Mouse (Mus musculus): Measurements from ENCODE around the gene Hdac4. TPM values are rescaled to one million over a fixed set of nuclear protein-coding genes. Genes with fewer than 3 reads are reported as not detected.
A peak's percentile ranks its signal among the peaks of the same experiment; 100 is the strongest.

Hdac4 gene
- polyA plus RNA-seq, 1 experiment = 13.3 TPM

DNA sequence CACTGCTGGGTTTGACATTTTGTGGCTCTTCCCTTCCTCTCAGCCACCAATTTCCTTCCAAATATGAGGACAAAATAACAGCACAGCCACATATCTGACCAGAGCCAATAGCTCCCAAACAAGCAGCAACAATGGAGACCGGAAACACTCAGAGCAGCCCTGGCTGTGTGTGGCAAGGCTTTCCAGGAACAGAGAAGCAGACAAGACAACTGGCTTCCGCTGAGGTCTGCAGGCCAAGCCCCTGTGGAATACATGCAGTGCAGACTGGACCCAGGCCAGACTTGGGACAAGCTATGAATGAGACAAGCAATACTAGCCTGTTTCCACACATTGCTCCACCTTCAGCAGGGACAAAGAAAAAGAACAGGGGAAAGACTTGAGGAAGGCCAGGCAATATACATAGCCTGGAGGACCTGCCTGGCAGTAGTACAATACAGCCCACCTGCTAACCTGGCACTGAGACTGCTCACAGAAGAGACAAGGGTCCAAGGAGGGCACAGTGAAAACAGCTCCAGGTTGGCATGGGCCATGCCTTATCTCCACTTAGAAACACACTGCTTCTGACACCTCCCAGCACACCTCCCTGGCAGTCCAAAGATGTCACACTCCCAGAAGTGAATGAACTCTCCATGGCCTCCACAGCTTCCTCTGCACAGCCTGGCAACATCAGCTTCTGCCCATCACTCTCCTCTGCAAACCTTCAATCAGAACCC lies 58.2 kb downstream of the Hdac4 start:
- no peak overlapping the region for H3K4me3 ChIP-seq (ENCODE audit: extremely low read depth, insufficient read depth, insufficient read length)
- H3K27ac ChIP-seq (ENCODE audit: insufficient read depth, low read length) = no peak overlapping the region
- DNase-seq (ENCODE audit: low read depth in 1 of 2, low spot score in 2 of 2) = no peak
- no peaks in the 10 kb centered on the region for H3K4me1 ChIP-seq (ENCODE audit: control insufficient read depth, insufficient read depth, insufficient read length)
- no peaks in the 10 kb centered on the region for H3K27me3 ChIP-seq (ENCODE audit: control insufficient read depth, insufficient read depth, low read length)
- no peak for TF ChIP-seq POLR2A (IDR thresholded peaks at IDR 0.05; ENCODE audit: low read depth, low read length)
- no peak for TF ChIP-seq CTCF (IDR thresholded peaks at IDR 0.05; ENCODE audit: extremely low read depth, insufficient read depth, insufficient read length, insufficient replicate concordance)
- 80% methylated on average over 2 of the region's 2 CpGs for WGBS
- H3K36me3 ChIP-seq (ENCODE audit: control insufficient read depth, insufficient read depth, low read length) = no peaks in the 10 kb centered on the region

DNA sequence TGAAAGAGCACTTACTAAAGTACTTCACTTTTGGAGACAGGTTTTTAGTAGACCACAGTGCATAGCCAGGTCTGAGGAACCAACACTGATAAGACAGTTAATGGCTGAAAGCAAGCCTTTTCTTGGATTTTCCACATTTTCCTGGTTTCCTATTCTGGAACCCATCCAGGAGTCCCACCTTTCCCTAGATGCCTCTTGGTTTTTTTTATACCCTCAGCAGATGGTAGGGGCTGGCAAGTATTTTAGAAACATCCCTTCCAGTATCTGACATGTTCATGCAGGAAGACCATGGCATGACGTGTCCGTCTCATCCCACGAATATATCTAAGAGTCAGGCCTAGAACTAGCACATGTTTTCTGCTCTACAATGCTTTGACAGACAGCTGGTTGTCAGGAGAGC lies 59.1 kb downstream of the Hdac4 start:
- Histone ChIP-seq H3K27ac (ENCODE audit: insufficient read depth, low read length) (no peak overlapping the region), H3K27me3 (ENCODE audit: control insufficient read depth, insufficient read depth, low read length) (no peaks in the 10 kb centered on the region), H3K36me3 (ENCODE audit: control insufficient read depth, insufficient read depth, low read length) (no peaks in the 10 kb centered on the region), H3K4me1 (ENCODE audit: control insufficient read depth, insufficient read depth, insufficient read length) (no peaks in the 10 kb centered on the region), H3K4me3 (ENCODE audit: extremely low read depth, insufficient read depth, insufficient read length) (no peak overlapping the region)
- DNase-seq (ENCODE audit: low read depth in 1 of 2, low spot score in 2 of 2) = no peak
- 94% methylated on average over 3 of the region's 3 CpGs for WGBS
- TF ChIP-seq POLR2A (IDR thresholded peaks at IDR 0.05; ENCODE audit: low read depth, low read length) (no peak), CTCF (IDR thresholded peaks at IDR 0.05; ENCODE audit: extremely low read depth, insufficient read depth, insufficient read length, insufficient replicate concordance) (no peak)

DNA sequence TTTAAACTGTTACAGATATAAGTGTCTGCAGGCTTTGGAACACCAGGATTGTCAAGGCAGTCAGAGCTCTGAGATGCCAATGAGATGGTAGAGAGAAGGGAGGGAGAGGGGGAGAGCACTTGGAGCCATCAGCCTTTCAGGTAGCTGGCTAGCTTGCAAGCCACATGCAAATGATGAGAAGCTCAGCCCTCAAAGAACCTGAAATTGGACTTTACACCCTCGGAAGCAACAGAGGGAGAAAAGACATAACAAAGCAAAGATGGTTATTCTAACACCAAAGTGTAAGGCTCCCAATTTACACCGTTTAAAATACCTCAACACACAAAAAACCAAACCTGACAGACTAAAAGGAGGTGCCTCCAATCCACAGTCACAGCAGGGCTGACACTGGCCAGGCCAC lies 63.3 kb downstream of the Hdac4 start:
- WGBS = 70% methylated on average over 2 of the region's 2 CpGs
- H3K4me1 ChIP-seq (ENCODE audit: control insufficient read depth, insufficient read depth, insufficient read length) = peaks cover 10% of the 10 kb centered on the region; the same call in 1 of the 2 replicates
- H3K27me3 ChIP-seq (ENCODE audit: control insufficient read depth, insufficient read depth, low read length) = no peaks in the 10 kb centered on the region
- H3K27ac ChIP-seq (ENCODE audit: insufficient read depth, low read length) = no peak overlapping the region
- no peak overlapping the region for H3K4me3 ChIP-seq (ENCODE audit: extremely low read depth, insufficient read depth, insufficient read length)
- no peak for TF ChIP-seq POLR2A (IDR thresholded peaks at IDR 0.05; ENCODE audit: low read depth, low read length)
- TF ChIP-seq CTCF (IDR thresholded peaks at IDR 0.05; ENCODE audit: extremely low read depth, insufficient read depth, insufficient read length, insufficient replicate concordance) = no peak
- DNase-seq (ENCODE audit: low read depth in 1 of 2, low spot score in 2 of 2) = no peak
- no peaks in the 10 kb centered on the region for H3K36me3 ChIP-seq (ENCODE audit: control insufficient read depth, insufficient read depth, low read length)

DNA sequence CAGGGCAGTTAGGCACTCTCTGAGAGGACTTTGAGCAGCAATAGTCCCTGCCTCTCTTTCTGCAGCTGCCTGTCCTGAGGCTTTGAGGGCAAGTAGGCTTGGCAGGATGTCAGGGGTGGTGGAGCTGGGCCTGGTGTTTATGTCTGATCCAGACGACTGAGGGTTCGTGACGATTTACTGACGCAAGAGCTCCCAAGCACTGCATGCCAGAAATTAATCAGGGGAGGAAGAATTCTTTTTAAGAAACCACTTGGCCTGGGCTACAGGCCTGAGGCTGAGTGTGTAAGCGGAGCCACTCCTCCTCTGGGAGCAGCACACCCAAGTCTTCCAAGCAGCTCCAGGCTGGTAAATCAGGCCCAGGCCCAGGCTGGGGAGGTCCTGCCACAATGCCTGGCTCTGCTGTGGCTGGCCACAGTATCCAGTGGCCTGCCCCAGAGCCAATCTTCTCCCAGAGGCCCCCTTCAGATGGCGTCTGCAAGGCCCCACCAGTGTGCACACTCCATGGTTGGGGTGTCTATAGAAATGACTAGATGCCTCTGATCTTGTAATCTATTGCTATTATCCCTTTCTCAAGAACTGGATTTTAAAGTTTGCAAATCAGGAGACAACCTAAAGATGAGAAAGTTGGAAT lies 64.9 kb downstream of the Hdac4 start:
- TF ChIP-seq POLR2A (IDR thresholded peaks at IDR 0.05; ENCODE audit: low read depth, low read length) (no peak), CTCF (IDR thresholded peaks at IDR 0.05; ENCODE audit: extremely low read depth, insufficient read depth, insufficient read length, insufficient replicate concordance) (no peak)
- Histone ChIP-seq H3K36me3 (ENCODE audit: control insufficient read depth, insufficient read depth, low read length) (no peaks in the 10 kb centered on the region), H3K27ac (ENCODE audit: insufficient read depth, low read length) (no peak overlapping the region), H3K4me1 (ENCODE audit: control insufficient read depth, insufficient read depth, insufficient read length) (peaks cover 10% of the 10 kb centered on the region; the same call in 1 of the 2 replicates), H3K4me3 (ENCODE audit: extremely low read depth, insufficient read depth, insufficient read length) (no peak overlapping the region), H3K27me3 (ENCODE audit: control insufficient read depth, insufficient read depth, low read length) (no peaks in the 10 kb centered on the region)
- 61% methylated on average over 6 of the region's 6 CpGs for WGBS
- DNase-seq (ENCODE audit: low read depth in 1 of 2, low spot score in 2 of 2) = peak; percentile 6 to 23

DNA sequence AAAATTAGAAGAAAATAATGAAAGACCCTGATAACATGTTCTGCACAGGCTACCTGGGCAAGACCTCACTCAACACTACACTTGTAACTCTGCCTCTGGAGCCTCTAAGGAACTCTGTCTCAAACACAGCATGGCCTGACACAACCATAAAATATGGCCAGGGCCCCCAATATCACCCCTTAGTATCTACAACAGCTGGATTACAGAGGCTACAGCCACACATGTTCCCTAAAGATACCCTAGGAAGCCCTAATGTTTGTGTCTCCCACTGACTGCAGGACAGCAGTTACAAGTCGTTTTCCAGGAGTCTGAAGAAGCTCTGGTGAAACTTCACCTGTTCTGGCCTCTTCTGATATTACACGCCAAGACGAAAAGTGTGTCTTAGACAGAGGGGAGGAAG lies 65.7 kb downstream of the Hdac4 start:
- TF ChIP-seq POLR2A (IDR thresholded peaks at IDR 0.05; ENCODE audit: low read depth, low read length) = no peak
- TF ChIP-seq CTCF (IDR thresholded peaks at IDR 0.05; ENCODE audit: extremely low read depth, insufficient read depth, insufficient read length, insufficient replicate concordance) = no peak
- Histone ChIP-seq H3K27ac (ENCODE audit: insufficient read depth, low read length) (no peak overlapping the region), H3K36me3 (ENCODE audit: control insufficient read depth, insufficient read depth, low read length) (no peaks in the 10 kb centered on the region), H3K27me3 (ENCODE audit: control insufficient read depth, insufficient read depth, low read length) (no peaks in the 10 kb centered on the region), H3K4me1 (ENCODE audit: control insufficient read depth, insufficient read depth, insufficient read length) (peaks cover 10% of the 10 kb centered on the region; the same call in 1 of the 2 replicates), H3K4me3 (ENCODE audit: extremely low read depth, insufficient read depth, insufficient read length) (no peak overlapping the region)
- 81% methylated on average over 3 of the region's 3 CpGs for WGBS
- DNase-seq (ENCODE audit: low read depth in 1 of 2, low spot score in 2 of 2) = no peak

DNA sequence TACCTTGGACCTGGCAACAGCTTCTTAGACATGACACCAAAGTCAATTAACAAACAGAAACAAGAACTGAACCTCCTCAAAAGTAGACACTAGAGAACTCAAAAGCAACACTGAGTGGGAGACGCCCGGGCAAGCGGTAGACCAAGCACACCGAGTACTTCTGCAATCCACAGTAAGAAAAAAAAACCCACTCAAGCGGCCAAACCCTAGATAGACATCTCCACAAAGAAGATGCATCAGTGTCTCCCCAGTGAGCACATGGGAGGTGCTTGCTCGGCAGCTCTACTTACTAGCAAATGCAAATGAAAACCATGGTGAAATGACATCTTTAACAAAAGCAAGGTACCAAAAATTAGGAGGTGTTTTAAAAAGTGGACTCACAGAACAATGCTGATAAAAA lies 67.7 kb downstream of the Hdac4 start:
- no peak for DNase-seq (ENCODE audit: low read depth in 1 of 2, low spot score in 2 of 2)
- TF ChIP-seq POLR2A (IDR thresholded peaks at IDR 0.05; ENCODE audit: low read depth, low read length) (no peak), CTCF (IDR thresholded peaks at IDR 0.05; ENCODE audit: extremely low read depth, insufficient read depth, insufficient read length, insufficient replicate concordance) (no peak)
- no peak overlapping the region for H3K27ac ChIP-seq (ENCODE audit: insufficient read depth, low read length)

DNA sequence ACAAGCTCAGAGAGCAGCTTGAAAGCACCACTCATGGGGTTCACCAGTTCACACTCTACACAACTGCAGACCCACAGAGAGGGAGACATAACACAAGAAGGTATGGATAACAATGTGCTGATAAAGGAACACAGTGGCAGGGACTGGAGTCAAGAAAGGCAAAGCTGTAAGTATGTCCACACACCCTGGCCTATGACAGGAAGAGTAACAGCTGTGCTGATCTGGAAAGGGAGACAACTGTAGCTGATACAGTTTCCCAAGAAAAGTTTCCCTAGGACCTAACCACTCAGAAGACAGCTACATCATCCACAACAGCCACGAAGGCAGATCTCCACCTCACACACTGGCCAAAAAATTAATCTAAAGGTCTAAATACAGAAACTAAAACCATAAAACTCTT lies 68.1 kb downstream of the Hdac4 start:
- DNase-seq (ENCODE audit: low read depth in 1 of 2, low spot score in 2 of 2) = no peak
- H3K36me3 ChIP-seq (ENCODE audit: control insufficient read depth, insufficient read depth, low read length) = no peaks in the 10 kb centered on the region
- TF ChIP-seq POLR2A (IDR thresholded peaks at IDR 0.05; ENCODE audit: low read depth, low read length) (no peak), CTCF (IDR thresholded peaks at IDR 0.05; ENCODE audit: extremely low read depth, insufficient read depth, insufficient read length, insufficient replicate concordance) (no peak)
- 71% methylated on average over 1 of the region's 1 CpGs for WGBS
- H3K27me3 ChIP-seq (ENCODE audit: control insufficient read depth, insufficient read depth, low read length) = no peaks in the 10 kb centered on the region
- no peak overlapping the region for H3K27ac ChIP-seq (ENCODE audit: insufficient read depth, low read length)
- no peak overlapping the region for H3K4me3 ChIP-seq (ENCODE audit: extremely low read depth, insufficient read depth, insufficient read length)
- peaks cover 10% of the 10 kb centered on the region; the same call in 1 of the 2 replicates for H3K4me1 ChIP-seq (ENCODE audit: control insufficient read depth, insufficient read depth, insufficient read length)

More for the DNA sequence above, 67.7 kb downstream of the Hdac4 start:
- WGBS = 38% methylated on average over 6 of the region's 6 CpGs
- Histone ChIP-seq H3K4me3 (ENCODE audit: extremely low read depth, insufficient read depth, insufficient read length) (no peak overlapping the region), H3K36me3 (ENCODE audit: control insufficient read depth, insufficient read depth, low read length) (no peaks in the 10 kb centered on the region), H3K4me1 (ENCODE audit: control insufficient read depth, insufficient read depth, insufficient read length) (peaks cover 10% of the 10 kb centered on the region; the same call in 1 of the 2 replicates), H3K27me3 (ENCODE audit: control insufficient read depth, insufficient read depth, low read length) (no peaks in the 10 kb centered on the region)
